Mouse (Mus musculus) heart, embryonic 12.5 days (tissue): ENCODE results near the gene Dapk3. TPM values are rescaled to one million over a fixed set of nuclear protein-coding genes. Genes with fewer than 3 reads are reported as not detected.

Experiments
- ATAC-seq: fragments of 200-750 bp; cut with Nextera tagmentation; 2 replicates; pipeline ENCODE4 v1.8.0; 2017; ENCODE audit warnings: moderate TSS enrichment, moderate library complexity; ENCODE audit not compliant: insufficient number of reproducible peaks, low FRiP score
- H3K27ac ChIP-seq: fragments of 300-500 bp; sonication (generic); 2 replicates; pipeline ENCODE4 v1.5.1; 2016; ENCODE audit warnings: mild to moderate bottlenecking, moderate library complexity; ENCODE audit not compliant: poor library complexity, severe bottlenecking
- H3K27me3 ChIP-seq: fragments of 300-500 bp; sonication (generic); replicated peaks from 2 replicates; pipeline ENCODE4 v1.6.1; 2016; ENCODE audit warnings: mild to moderate bottlenecking, moderate library complexity
- H3K36me3 ChIP-seq: fragments of 300-500 bp; sonication (generic); 2 replicates; pipeline ENCODE4 v1.6.1; 2016; ENCODE audit warnings: mild to moderate bottlenecking, moderate library complexity
- H3K4me1 ChIP-seq: fragments of 300-500 bp; sonication (generic); replicated peaks from 2 replicates; pipeline ENCODE4 v1.6.1; 2016; ENCODE audit warnings: mild to moderate bottlenecking
- H3K4me2 ChIP-seq: fragments of 300-500 bp; sonication (generic); 2 replicates; pipeline ENCODE4 v1.6.1; 2016; ENCODE audit warnings: mild to moderate bottlenecking, moderate library complexity
- H3K4me3 ChIP-seq: fragments of 300-500 bp; sonication (generic); 2 replicates; pipeline ENCODE4 v1.5.1; 2016; ENCODE audit warnings: mild to moderate bottlenecking
- H3K9ac ChIP-seq: fragments of 300-500 bp; sonication (generic); 2 replicates; pipeline ENCODE4 v1.6.1; 2016; ENCODE audit warnings: mild to moderate bottlenecking, moderate library complexity
- H3K9me3 ChIP-seq: fragments of 300-500 bp; sonication (generic); replicated peaks from 2 replicates; pipeline ENCODE4 v1.6.1; 2016; ENCODE audit warnings: mild to moderate bottlenecking, moderate library complexity
- WGBS: fragments of 180-500 bp; shearing (Covaris S2); methylation state at CpG from one replicate; pipeline ENCODE4 v1.1.7; 2016; 5-methylcytosine and 5-hydroxymethylcytosine counted together
- polyA plus RNA-seq: library from polyadenylated mRNA; unstranded; fragments of >200 nt; fragmentation: Nextera tagmentation; extraction: Ambion mirVana; gene quantifications from 2 replicates; pipeline ENCODE4 v1.2.1, GENCODE M21; 2016

The Dapk3 gene
- polyA plus RNA-seq, 1 experiment from 2014 or later, result 62.8 TPM

- Histone ChIP-seq H3K9ac (peak overlapping the region; percentile 81), H3K27ac (no peak overlapping the region), H3K4me3 (peak overlapping the region; percentile 74), H3K4me2 (peak overlapping the region; percentile 98), H3K9me3 (no peaks in the 10 kb centered on the region), H3K36me3 (peaks cover 19% of the 10 kb centered on the region), H3K27me3 (no peaks in the 10 kb centered on the region), H3K4me1 (peaks cover 66% of the 10 kb centered on the region)
- no peak for ATAC-seq
- WGBS, result 77% methylated on average over 4 of the region's 4 CpGs
Observed at GRCm38 (mm10) chr10:81139529-81139846, 43.3 kb upstream of the Dapk3 start.

- H3K9me3 ChIP-seq, result no peaks in the 10 kb centered on the region
- peak overlapping the region; percentile 40 for H3K27ac ChIP-seq
- peaks cover 24% of the 10 kb centered on the region for H3K36me3 ChIP-seq
- H3K4me1 ChIP-seq, result peaks cover 64% of the 10 kb centered on the region
- H3K4me2 ChIP-seq, result peak overlapping the region; percentile 98
- H3K9ac ChIP-seq, result peak overlapping the region; percentile 81
- no peaks in the 10 kb centered on the region for H3K27me3 ChIP-seq
- 59% methylated on average over 8 of the region's 8 CpGs for WGBS
- H3K4me3 ChIP-seq, result peak overlapping the region; percentile 74
- ATAC-seq, result no peak
Observed at GRCm38 (mm10) chr10:81140005-81140404, 42.8 kb upstream of the Dapk3 start.

- peak overlapping the region; percentile 98 for H3K4me2 ChIP-seq
- H3K27me3 ChIP-seq, result no peaks in the 10 kb centered on the region
- H3K36me3 ChIP-seq, result peaks cover 33% of the 10 kb centered on the region
- 58% methylated on average over 10 of the region's 10 CpGs for WGBS
- peak overlapping the region; percentile 40 for H3K27ac ChIP-seq
- peak overlapping the region; percentile 81 for H3K9ac ChIP-seq
- no peaks in the 10 kb centered on the region for H3K9me3 ChIP-seq
- H3K4me3 ChIP-seq, result peak overlapping the region; percentile 74
- H3K4me1 ChIP-seq, result peaks cover 64% of the 10 kb centered on the region
- no peak for ATAC-seq
Observed at GRCm38 (mm10) chr10:81140717-81141454, 41.9 kb upstream of the Dapk3 start.

GRCm38 (mm10) chr10:81141455-81142210, 41.2 kb upstream of the Dapk3 start:
- H3K27me3 ChIP-seq, result no peaks in the 10 kb centered on the region
- peak overlapping the region; percentile 81 for H3K9ac ChIP-seq
- no peaks in the 10 kb centered on the region for H3K9me3 ChIP-seq
- H3K36me3 ChIP-seq, result peaks cover 41% of the 10 kb centered on the region
- peak overlapping the region; percentile 98 for H3K4me2 ChIP-seq
- H3K4me1 ChIP-seq, result peaks cover 72% of the 10 kb centered on the region
- ATAC-seq, result no peak
- peak overlapping the region; percentile 40; the same call in 1 of the 2 replicates for H3K27ac ChIP-seq
- peak overlapping the region; percentile 74; the same call in 1 of the 2 replicates for H3K4me3 ChIP-seq
- WGBS, result 79% methylated on average over 7 of the region's 7 CpGs

GRCm38 (mm10) chr10:81142551-81142981, 40.2 kb upstream of the Dapk3 start:
- Histone ChIP-seq H3K9ac (peak overlapping the region; percentile 34), H3K27me3 (no peaks in the 10 kb centered on the region), H3K36me3 (peaks cover 50% of the 10 kb centered on the region), H3K9me3 (no peaks in the 10 kb centered on the region), H3K27ac (peak overlapping the region; percentile 39), H3K4me1 (peaks cover 73% of the 10 kb centered on the region), H3K4me3 (no peak overlapping the region), H3K4me2 (peak overlapping the region; percentile 20; the same call in 1 of the 2 replicates)
- no peak for ATAC-seq
- 70% methylated on average over 5 of the region's 5 CpGs for WGBS

GRCm38 (mm10) chr10:81143157-81143633, 39.6 kb upstream of the Dapk3 start:
- H3K4me3 ChIP-seq, result no peak overlapping the region
- peak overlapping the region; percentile 34; the same call in 1 of the 2 replicates for H3K9ac ChIP-seq
- H3K9me3 ChIP-seq, result no peaks in the 10 kb centered on the region
- 95% methylated on average over 7 of the region's 7 CpGs for WGBS
- peaks cover 72% of the 10 kb centered on the region for H3K4me1 ChIP-seq
- H3K27me3 ChIP-seq, result no peaks in the 10 kb centered on the region
- H3K36me3 ChIP-seq, result peaks cover 56% of the 10 kb centered on the region
- no peak for ATAC-seq
- H3K4me2 ChIP-seq, result no peak overlapping the region
- H3K27ac ChIP-seq, result peak overlapping the region; percentile 39; the same call in 1 of the 2 replicates

- ATAC-seq, result no peak
- Histone ChIP-seq H3K4me3 (no peak overlapping the region), H3K9me3 (no peaks in the 10 kb centered on the region), H3K9ac (no peak overlapping the region), H3K27me3 (no peaks in the 10 kb centered on the region), H3K4me2 (no peak overlapping the region), H3K36me3 (peaks cover 64% of the 10 kb centered on the region), H3K4me1 (peaks cover 65% of the 10 kb centered on the region), H3K27ac (no peak overlapping the region)
- WGBS, result 95% methylated on average over 52 of the region's 52 CpGs
Observed at GRCm38 (mm10) chr10:81143845-81144437, 38.9 kb upstream of the Dapk3 start.

GRCm38 (mm10) chr10:81144667-81145066, 38.1 kb upstream of the Dapk3 start:
- no peaks in the 10 kb centered on the region for H3K27me3 ChIP-seq
- H3K4me1 ChIP-seq, result peaks cover 59% of the 10 kb centered on the region
- H3K4me2 ChIP-seq, result no peak overlapping the region
- ATAC-seq, result no peak
- H3K27ac ChIP-seq, result no peak overlapping the region
- 91% methylated on average over 27 of the region's 27 CpGs for WGBS
- peaks cover 71% of the 10 kb centered on the region for H3K36me3 ChIP-seq
- no peak overlapping the region for H3K4me3 ChIP-seq
- no peak overlapping the region for H3K9ac ChIP-seq
- no peaks in the 10 kb centered on the region for H3K9me3 ChIP-seq

GRCm38 (mm10) chr10:81145307-81145706, 37.5 kb upstream of the Dapk3 start:
- Histone ChIP-seq H3K4me1 (peaks cover 58% of the 10 kb centered on the region), H3K27ac (no peak overlapping the region), H3K9ac (peak overlapping the region; percentile 6; the same call in 1 of the 2 replicates), H3K4me2 (no peak overlapping the region), H3K4me3 (no peak overlapping the region), H3K36me3 (peaks cover 78% of the 10 kb centered on the region), H3K9me3 (no peaks in the 10 kb centered on the region), H3K27me3 (no peaks in the 10 kb centered on the region)
- ATAC-seq, result no peak
- WGBS, result 90% methylated on average over 6 of the region's 6 CpGs

GRCm38 (mm10) chr10:81145778-81146177, 37.0 kb upstream of the Dapk3 start:
- no peak overlapping the region for H3K4me3 ChIP-seq
- H3K9me3 ChIP-seq, result no peaks in the 10 kb centered on the region
- no peak overlapping the region for H3K4me2 ChIP-seq
- no peak overlapping the region for H3K27ac ChIP-seq
- 84% methylated on average over 7 of the region's 7 CpGs for WGBS
- H3K27me3 ChIP-seq, result no peaks in the 10 kb centered on the region
- no peak for ATAC-seq
- H3K9ac ChIP-seq, result no peak overlapping the region
- H3K36me3 ChIP-seq, result peaks cover 81% of the 10 kb centered on the region
- peaks cover 53% of the 10 kb centered on the region for H3K4me1 ChIP-seq

GRCm38 (mm10) chr10:81146296-81146695, 36.5 kb upstream of the Dapk3 start:
- Histone ChIP-seq H3K27me3 (no peaks in the 10 kb centered on the region), H3K4me3 (no peak overlapping the region), H3K4me1 (peaks cover 48% of the 10 kb centered on the region), H3K27ac (no peak overlapping the region), H3K9me3 (no peaks in the 10 kb centered on the region), H3K36me3 (peaks cover 81% of the 10 kb centered on the region), H3K9ac (no peak overlapping the region), H3K4me2 (0 out of 2 replicates have a peak overlapping the region, but pooled peaks have one; percentile 3)
- ATAC-seq, result no peak
- WGBS, result 85% methylated on average over 4 of the region's 4 CpGs
